Mouse (Mus musculus) stomach, embryonic 15.5 days (tissue): Measurements from ENCODE around the gene Rab19. TPM values are rescaled to one million over a fixed set of nuclear protein-coding genes. Genes with fewer than 3 reads are reported as not detected.
"Not testable (repeated sequence)": the region's sequence is repeated elsewhere in the genome, so short reads cannot be mapped to it uniquely, and the experiment has no call there.

Source experiments
- ATAC-seq: fragments of 200-750 bp; cut with Nextera tagmentation; 2 replicates; pipeline ENCODE4 v1.8.0; 2017; ENCODE audit warnings: low read depth, moderate number of reproducible peaks, moderate TSS enrichment; ENCODE audit not compliant: insufficient read depth, low FRiP score
- H3K27ac ChIP-seq: fragments of 300-500 bp; sonication (generic); 2 replicates; pipeline ENCODE4 v1.5.1; 2015; ENCODE audit warnings: mild to moderate bottlenecking, inconsistent platforms
- H3K27me3 ChIP-seq: fragments of 300-500 bp; sonication (generic); replicated peaks from 2 replicates; pipeline ENCODE4 v1.6.1; 2015; ENCODE audit warnings: inconsistent platforms
- H3K36me3 ChIP-seq: fragments of 300-500 bp; sonication (generic); 2 replicates; pipeline ENCODE4 v1.6.1; 2015; ENCODE audit warnings: inconsistent platforms
- H3K4me1 ChIP-seq: fragments of 300-500 bp; sonication (generic); 2 replicates; pipeline ENCODE4 v1.6.1; 2015; ENCODE audit warnings: inconsistent platforms
- H3K4me2 ChIP-seq: fragments of 300-500 bp; sonication (generic); 2 replicates; pipeline ENCODE4 v1.6.1; 2015; ENCODE audit warnings: mild to moderate bottlenecking, inconsistent platforms
- H3K4me3 ChIP-seq: fragments of 300-500 bp; sonication (generic); replicated peaks from 2 replicates; pipeline ENCODE4 v1.5.1; 2015; ENCODE audit warnings: inconsistent platforms
- H3K9ac ChIP-seq: fragments of 300-500 bp; sonication (generic); 2 replicates; pipeline ENCODE4 v1.6.1; 2015; ENCODE audit warnings: inconsistent platforms
- H3K9me3 ChIP-seq: fragments of 300-500 bp; sonication (generic); 2 replicates; pipeline ENCODE4 v1.6.1; 2016; ENCODE audit warnings: inconsistent platforms
- WGBS: fragments of 180-500 bp; shearing (Covaris S2); methylation state at CpG from one replicate; pipeline ENCODE4 v1.1.7; 2015; 5-methylcytosine and 5-hydroxymethylcytosine counted together
- polyA plus RNA-seq: library from polyadenylated mRNA; unstranded; fragments of >200 nt; fragmentation: Nextera tagmentation; extraction: Ambion mirVana; gene quantifications from 2 replicates; pipeline ENCODE4 v1.2.1, GENCODE M21; 2015

The Rab19 gene
- polyA plus RNA-seq, 1 experiment from 2014 or later = 4.8 TPM

GRCm38 (mm10) chr6:39434111-39434885 is 53.3 kb downstream of the Rab19 start:
- H3K4me2 ChIP-seq = no peak overlapping the region
- H3K4me3 ChIP-seq = no peak overlapping the region
- H3K9me3 ChIP-seq = no peaks in the 10 kb centered on the region
- H3K9ac ChIP-seq = no peak overlapping the region
- WGBS = 64% methylated on average over 2 of the region's 2 CpGs
- ATAC-seq = no peak
- no peaks in the 10 kb centered on the region for H3K36me3 ChIP-seq
- no peaks in the 10 kb centered on the region for H3K4me1 ChIP-seq
- H3K27me3 ChIP-seq = no peaks in the 10 kb centered on the region
- H3K27ac ChIP-seq = no peak overlapping the region

DNA sequence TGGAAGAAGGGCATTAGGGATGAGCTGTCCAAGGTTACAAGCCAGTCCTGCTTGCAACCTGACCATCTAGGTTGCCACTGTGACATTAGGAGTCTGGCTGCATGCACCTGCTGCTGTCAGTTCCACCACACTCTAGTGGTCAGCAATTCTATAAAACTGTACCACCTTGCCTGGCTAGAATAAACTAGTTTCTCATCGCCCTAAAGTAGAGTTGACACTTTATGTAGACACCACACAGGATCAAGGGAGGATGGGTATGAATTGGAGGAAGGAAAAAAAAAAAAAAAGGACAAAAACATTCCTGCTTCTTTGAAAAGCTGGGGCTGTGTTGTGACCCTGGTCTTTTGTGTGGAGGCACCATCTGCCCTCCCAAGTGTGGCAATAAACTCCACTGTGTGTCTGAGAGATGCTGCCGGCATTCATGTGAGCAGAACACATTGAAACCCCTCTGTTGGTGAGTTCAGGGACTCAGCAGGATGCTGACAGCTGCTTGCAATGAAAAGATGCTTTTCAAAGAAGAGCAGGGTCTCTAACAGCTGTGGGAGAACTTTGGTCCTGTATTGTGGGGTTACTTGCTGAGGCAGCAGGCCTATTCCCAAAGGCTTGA is 54.0 kb downstream of the Rab19 start:
- ATAC-seq = no peak
- Histone ChIP-seq H3K9me3 (no peaks in the 10 kb centered on the region), H3K27ac (no peak overlapping the region), H3K27me3 (no peaks in the 10 kb centered on the region), H3K4me2 (no peak overlapping the region), H3K9ac (no peak overlapping the region), H3K4me1 (no peaks in the 10 kb centered on the region), H3K4me3 (no peak overlapping the region), H3K36me3 (no peaks in the 10 kb centered on the region)
- 76% methylated on average over 2 of the region's 2 CpGs for WGBS

DNA sequence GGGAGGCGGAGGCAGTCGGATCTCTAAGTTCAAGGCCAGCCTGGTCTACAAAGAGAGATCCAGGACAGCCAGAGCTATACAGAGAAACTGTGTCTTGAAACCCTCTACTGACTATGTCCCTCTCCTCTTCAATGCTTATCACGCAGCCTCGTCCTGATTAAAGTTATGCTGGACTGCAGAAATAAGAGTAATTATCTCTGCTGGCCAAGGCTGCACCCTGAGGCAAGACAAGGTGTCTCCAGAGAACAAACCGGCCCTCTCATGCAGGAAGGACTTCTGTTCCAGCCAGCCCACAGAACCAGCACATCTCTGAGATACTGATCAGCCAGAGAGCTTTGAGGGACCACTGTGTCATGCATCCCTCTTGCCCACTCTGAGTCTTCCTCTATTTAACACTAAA is 54.9 kb downstream of the Rab19 start:
- Histone ChIP-seq H3K4me2 (no peak overlapping the region), H3K27me3 (no peaks in the 10 kb centered on the region), H3K27ac (no peak overlapping the region), H3K9me3 (no peaks in the 10 kb centered on the region), H3K36me3 (no peaks in the 10 kb centered on the region), H3K4me3 (no peak overlapping the region), H3K9ac (no peak overlapping the region), H3K4me1 (no peaks in the 10 kb centered on the region)
- 84% methylated on average over 5 of the region's 5 CpGs for WGBS
- ATAC-seq = no peak

- H3K27me3 ChIP-seq, H3K9ac ChIP-seq, H3K36me3 ChIP-seq, H3K4me3 ChIP-seq, H3K4me2 ChIP-seq, H3K9me3 ChIP-seq, H3K27ac ChIP-seq, H3K4me1 ChIP-seq, ATAC-seq: not testable (repeated sequence)
- 90% methylated on average over 6 of the region's 6 CpGs for WGBS
Measured at GRCm38 (mm10) chr6:39437519-39437918, 56.5 kb downstream of the Rab19 start.

Other genes starting within 250 kb of the Rab19 start
- gene Kdm7a, start 174.4 kb upstream of the Rab19 start, polyA plus RNA-seq = 5.9 and 6.2 TPM in 2 replicates
- 36.9 and 44.0 TPM in 2 replicates for gene Slc37a3, start 3.5 kb upstream of the Rab19 start, polyA plus RNA-seq
- 60.6 and 74.9 TPM in 2 replicates for gene Mkrn1, start 39.3 kb downstream of the Rab19 start, polyA plus RNA-seq
- gene Dennd2a, start 176.7 kb downstream of the Rab19 start, polyA plus RNA-seq = 13.4 and 15.8 TPM in 2 replicates
- 26.5 and 32.6 TPM in 2 replicates for gene Adck2, start 192.7 kb downstream of the Rab19 start, polyA plus RNA-seq
- 1.3 and 1.5 TPM in 2 replicates for gene Gm42420, start 204.6 kb downstream of the Rab19 start, polyA plus RNA-seq
- gene Ndufb2, start 211.4 kb downstream of the Rab19 start, polyA plus RNA-seq = 342 and 384 TPM in 2 replicates